Mouse (Mus musculus) thymus, postnatal 0 days (tissue): ENCODE data around the gene Tns3. TPM values are rescaled to one million over a fixed set of nuclear protein-coding genes. Genes with fewer than 3 reads are reported as not detected.

ENCODE experiments used
- DNase-seq: peaks from one replicate; pipeline ENCODE4 v3.0.0-alpha.2; 2015; ENCODE audit warnings: low spot score
- polyA plus RNA-seq: library from polyadenylated mRNA; unstranded; fragments of >200 nt; fragmentation: Nextera tagmentation; extraction: Ambion mirVana; gene quantifications from 2 replicates; pipeline ENCODE4 v1.2.1, GENCODE M21; 2015

Tns3 gene
- polyA plus RNA-seq, 1 experiment from 2014 or later: 6.0 TPM

DNA sequence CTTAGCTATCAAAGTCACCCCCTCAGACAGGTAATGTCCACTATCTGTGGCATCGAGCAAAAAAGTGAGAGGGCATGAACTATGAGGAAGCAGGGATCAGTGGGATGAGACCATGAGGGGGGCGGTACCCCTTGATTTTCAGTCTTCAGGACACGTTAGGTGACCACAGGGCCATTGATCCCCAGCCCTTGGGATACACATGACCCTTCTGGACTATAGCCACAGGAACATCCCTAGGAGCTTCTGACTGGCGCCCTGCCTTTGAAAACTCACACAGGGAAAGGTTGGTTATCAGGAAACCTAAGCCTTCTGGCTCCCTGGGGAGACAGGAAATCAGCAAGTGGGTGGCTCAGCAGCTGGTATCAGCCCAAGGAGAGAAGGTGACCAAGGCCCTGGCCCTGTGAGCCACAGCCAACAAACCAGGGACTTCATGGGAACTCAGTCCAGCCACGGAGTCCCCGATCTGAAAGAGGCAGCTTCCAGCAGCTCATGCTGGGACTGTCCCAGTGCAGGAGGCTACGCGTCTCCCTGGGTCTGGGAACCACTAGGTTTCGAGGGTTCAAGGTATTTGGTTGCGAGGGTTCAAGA is 12.8 kb downstream of the Tns3 start:
- no peak for DNase-seq

- DNase-seq: no peak
Observed at GRCm38 (mm10) chr11:8645609-8646008, 18.7 kb downstream of the Tns3 start.

GRCm38 (mm10) chr11:8644272-8644671 is 20.1 kb downstream of the Tns3 start:
- DNase-seq: no peak

DNA sequence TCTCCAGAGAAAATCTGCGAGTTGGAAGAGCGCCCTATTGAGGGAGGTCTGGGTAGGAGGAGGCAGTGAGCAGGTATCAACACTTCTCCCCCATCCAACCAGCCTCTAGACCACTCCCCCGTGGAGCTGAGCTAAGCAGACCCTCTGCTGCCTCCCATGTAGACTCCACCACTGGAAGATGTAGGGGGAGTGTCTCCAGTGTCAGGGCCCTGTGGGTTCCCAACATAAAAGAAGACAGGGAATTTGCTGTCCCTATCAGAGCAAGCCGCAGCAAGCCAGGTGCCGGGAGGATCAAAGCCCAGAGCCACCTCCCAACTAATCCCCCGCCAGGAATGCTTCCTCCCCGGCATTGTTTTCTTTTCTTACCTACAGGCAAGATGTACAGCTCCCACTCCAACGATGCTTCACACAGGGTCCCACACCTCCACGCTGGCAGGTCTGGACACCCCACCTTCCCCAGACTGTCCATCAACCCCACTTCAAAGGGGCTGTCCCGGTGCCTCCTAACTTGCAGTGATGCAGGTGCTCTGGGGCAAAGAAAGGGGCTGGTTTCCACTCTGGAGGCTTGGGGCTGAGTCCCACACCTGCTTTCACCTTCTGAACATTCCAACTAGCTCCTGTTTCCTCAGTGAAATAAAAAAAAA is 22.6 kb downstream of the Tns3 start:
- no peak for DNase-seq

- no peak for DNase-seq
Observed at GRCm38 (mm10) chr11:8639726-8640125, 24.6 kb downstream of the Tns3 start.

- no peak for DNase-seq
Observed at GRCm38 (mm10) chr11:8639007-8639718, 25.2 kb downstream of the Tns3 start.

- DNase-seq: no peak
Observed at GRCm38 (mm10) chr11:8637469-8638447, 26.6 kb downstream of the Tns3 start.

- no peak for DNase-seq
Observed at GRCm38 (mm10) chr11:8636680-8637079, 27.7 kb downstream of the Tns3 start.

- DNase-seq: no peak
Observed at GRCm38 (mm10) chr11:8635778-8636177, 28.6 kb downstream of the Tns3 start.

- DNase-seq: no peak
Observed at GRCm38 (mm10) chr11:8634728-8635410, 29.5 kb downstream of the Tns3 start.

- no peak for DNase-seq
Observed at GRCm38 (mm10) chr11:8632163-8632562, 32.2 kb downstream of the Tns3 start.

GRCm38 (mm10) chr11:8629862-8630390 is 34.4 kb downstream of the Tns3 start:
- no peak for DNase-seq

- DNase-seq: peak; percentile 4
Observed at GRCm38 (mm10) chr11:8629326-8629725, 35.0 kb downstream of the Tns3 start.

DNA sequence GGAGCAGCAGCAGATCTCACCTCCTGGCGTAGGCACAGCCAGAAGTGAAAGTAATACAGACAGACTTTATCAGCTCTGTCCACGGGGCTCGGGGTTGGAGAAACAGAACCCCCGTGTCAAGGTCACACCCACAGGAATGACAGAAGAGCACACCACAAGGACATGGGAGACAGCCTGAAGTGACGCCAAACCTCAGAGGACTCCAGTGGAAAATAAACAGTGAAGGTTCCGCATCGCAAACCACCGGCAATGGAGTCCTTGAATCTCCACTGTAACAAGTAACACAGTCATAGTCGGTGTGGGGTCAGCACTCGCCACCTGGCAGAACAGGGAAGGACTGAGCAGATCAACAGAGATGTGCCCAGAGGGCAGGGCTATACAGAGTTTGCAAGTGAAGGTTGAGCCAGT is 35.5 kb downstream of the Tns3 start:
- peak; percentile 21 for DNase-seq

DNA sequence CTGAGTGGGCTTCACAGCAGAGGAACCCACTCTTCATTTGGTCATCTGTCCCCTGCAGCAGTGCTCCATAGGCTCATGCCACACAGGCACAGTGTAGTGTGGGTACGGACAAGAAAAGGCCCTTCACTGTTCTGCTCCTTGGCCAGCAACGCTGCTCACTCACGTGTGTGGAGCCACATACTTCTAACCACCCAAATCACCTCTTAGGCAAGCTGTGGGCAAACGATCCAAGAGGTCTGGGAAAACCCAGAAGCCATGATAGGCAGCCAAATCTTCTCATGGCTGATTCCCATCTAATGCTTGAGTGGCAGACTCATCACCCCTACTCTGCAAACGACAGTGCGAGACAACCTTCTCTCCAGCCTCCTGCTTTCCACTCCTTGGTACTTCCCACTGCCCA is 37.2 kb downstream of the Tns3 start:
- no peak for DNase-seq

GRCm38 (mm10) chr11:8626715-8627114 is 37.6 kb downstream of the Tns3 start:
- no peak for DNase-seq

GRCm38 (mm10) chr11:8625915-8626604 is 38.3 kb downstream of the Tns3 start:
- no peak for DNase-seq

GRCm38 (mm10) chr11:8625451-8625850 is 38.9 kb downstream of the Tns3 start:
- no peak for DNase-seq

- DNase-seq: peak; percentile 23
Observed at GRCm38 (mm10) chr11:8624179-8624886, 40.0 kb downstream of the Tns3 start.

GRCm38 (mm10) chr11:8623852-8624178 is 40.5 kb downstream of the Tns3 start:
- DNase-seq: no peak
